Mouse (Mus musculus): Measurements from ENCODE around the gene Serpinb6d. TPM values are rescaled to one million over a fixed set of nuclear protein-coding genes. Genes with fewer than 3 reads are reported as not detected.

Serpinb6d gene
- total RNA-seq (2021): not detected
- long read RNA-seq, experiment 1: 0 reads
- long read RNA-seq, experiment 2: 0 reads

- no peak for DNase-seq (ENCODE audit: low spot score in 2 of 2)
Observed at GRCm38 (mm10) chr13:33661105-33661504, at the start of gene Serpinb6d. TSS of gene Serpinb6d (plus strand) at chr13:33661405.

- no peak for DNase-seq (ENCODE audit: low spot score in 2 of 2)
Observed at GRCm38 (mm10) chr13:33622921-33623320, 38.3 kb upstream of the Serpinb6d start.

- no peak for DNase-seq (ENCODE audit: low spot score in 2 of 2)
Observed at GRCm38 (mm10) chr13:33642540-33642939, 18.7 kb upstream of the Serpinb6d start.

GRCm38 (mm10) chr13:33662550-33662949 lies 1.3 kb downstream of the Serpinb6d start:
- DNase-seq (ENCODE audit: low spot score in 2 of 2): no peak

GRCm38 (mm10) chr13:33720296-33720695 lies 59.1 kb downstream of the Serpinb6d start:
- DNase-seq (ENCODE audit: low spot score in 2 of 2): no peak

Other genes starting within 250 kb of the Serpinb6d start
- not detected for gene Serpinb9g, start 176.6 kb upstream of the Serpinb6d start, total RNA-seq (2021)
- gene Serpinb6e, start 182.0 kb downstream of the Serpinb6d start, total RNA-seq (2021): not detected
- gene Serpinb6c, start 244.3 kb downstream of the Serpinb6d start, total RNA-seq (2021): 1 to 10 TPM; 1.1 to 1.2 TPM

Data from left cerebral cortex, adult 18-20 months (tissue).